Mouse (Mus musculus) neural tube, embryonic 10.5 days (tissue): ENCODE measurements around the gene Ick.
"Not testable (repeated sequence)": the region's sequence is repeated elsewhere in the genome, so short reads cannot be mapped to it uniquely, and the experiment has no call there.

Source experiments
- DNase-seq: peaks from one replicate; pipeline ENCODE4 v3.0.0-alpha.2; 2017; ENCODE audit warnings: low spot score; ENCODE audit errors: extremely low spot score

The Ick gene

GRCm38 (mm10) chr9:78146099-78146498 is 37.1 kb downstream of the Ick start:
- no peak for DNase-seq

- DNase-seq, result no peak
Observed at GRCm38 (mm10) chr9:78146627-78147026, 37.6 kb downstream of the Ick start.

- no peak for DNase-seq
Observed at GRCm38 (mm10) chr9:78148149-78148548, 39.2 kb downstream of the Ick start.

- not testable (repeated sequence) for DNase-seq
Observed at GRCm38 (mm10) chr9:78149770-78150169, 40.8 kb downstream of the Ick start.

- no peak for DNase-seq
Observed at GRCm38 (mm10) chr9:78154211-78154977, 45.4 kb downstream of the Ick start.

- DNase-seq, result no peak
Observed at GRCm38 (mm10) chr9:78157221-78157620, 48.2 kb downstream of the Ick start.

- DNase-seq, result no peak
Observed at GRCm38 (mm10) chr9:78163291-78163690, 54.3 kb downstream of the Ick start.

GRCm38 (mm10) chr9:78164741-78165140 is 55.7 kb downstream of the Ick start:
- no peak for DNase-seq

- no peak for DNase-seq
Observed at GRCm38 (mm10) chr9:78165454-78165853, 56.5 kb downstream of the Ick start.

GRCm38 (mm10) chr9:78166694-78167452 is 57.9 kb downstream of the Ick start:
- DNase-seq, result no peak

- no peak for DNase-seq
Observed at GRCm38 (mm10) chr9:78167453-78167969, 58.5 kb downstream of the Ick start.

GRCm38 (mm10) chr9:78168864-78169263 is 59.9 kb downstream of the Ick start:
- no peak for DNase-seq

- no peak for DNase-seq
Observed at GRCm38 (mm10) chr9:78174016-78174415, 65.0 kb downstream of the Ick start.

- DNase-seq, result not testable (repeated sequence)
Observed at GRCm38 (mm10) chr9:78174925-78175276, 65.9 kb downstream of the Ick start.

GRCm38 (mm10) chr9:78175277-78176200 is 66.5 kb downstream of the Ick start:
- DNase-seq, result peak; percentile 92

GRCm38 (mm10) chr9:78176201-78176727 is 67.3 kb downstream of the Ick start:
- DNase-seq, result peak; percentile 68

- peak; percentile 23 for DNase-seq
Observed at GRCm38 (mm10) chr9:78176831-78177230, 67.8 kb downstream of the Ick start.

- DNase-seq, result no peak
Observed at GRCm38 (mm10) chr9:78178197-78178596, 69.2 kb downstream of the Ick start.

- DNase-seq, result no peak
Observed at GRCm38 (mm10) chr9:78179071-78179470, 70.1 kb downstream of the Ick start.

- DNase-seq, result not testable (repeated sequence)
Observed at GRCm38 (mm10) chr9:78182474-78182873, 73.5 kb downstream of the Ick start, which contains the start of gene Gsta4. TSS of gene Gsta4 (plus strand) at chr9:78182774.

GRCm38 (mm10) chr9:78185686-78186085 is 76.7 kb downstream of the Ick start:
- DNase-seq, result no peak
